Mouse (Mus musculus) midbrain, embryonic 14.5 days (tissue): ENCODE measurements around the gene Ccdc34. TPM values are rescaled to one million over a fixed set of nuclear protein-coding genes. Genes with fewer than 3 reads are reported as not detected.

Experiments used
- ATAC-seq: fragments of 200-750 bp; cut with Nextera tagmentation; 2 replicates; pipeline ENCODE4 v1.8.0; 2017; ENCODE audit warnings: moderate number of reproducible peaks, moderate library complexity; ENCODE audit not compliant: low FRiP score, low TSS enrichment
- DNase-seq: peaks from one replicate; pipeline ENCODE4 v3.0.0-alpha.2; 2015
- H3K27ac ChIP-seq: fragments of 300-500 bp; sonication (generic); replicated peaks from 2 replicates; pipeline ENCODE4 v1.5.1; 2014; ENCODE audit warnings: mild to moderate bottlenecking, low read depth, low read length, moderate library complexity
- H3K27me3 ChIP-seq: fragments of 300-500 bp; sonication (generic); 2 replicates; pipeline ENCODE4 v1.6.1; 2014; ENCODE audit warnings: low read length, control low read depth, mixed read lengths; ENCODE audit not compliant: control insufficient read depth, insufficient read depth
- H3K36me3 ChIP-seq: fragments of 300-500 bp; sonication (generic); 2 replicates; pipeline ENCODE4 v1.6.1; 2014; ENCODE audit warnings: low read length, control low read depth; ENCODE audit not compliant: control insufficient read depth, insufficient read depth
- H3K4me1 ChIP-seq: fragments of 300-500 bp; sonication (generic); 2 replicates; pipeline ENCODE4 v1.6.1; 2014; ENCODE audit warnings: mild to moderate bottlenecking, antibody characterized with exemption, low read length, control low read depth; ENCODE audit not compliant: control insufficient read depth, insufficient read depth
- H3K4me2 ChIP-seq: fragments of 300-500 bp; sonication (generic); 2 replicates; pipeline ENCODE4 v1.6.1; 2014; ENCODE audit warnings: mild to moderate bottlenecking, low read length, moderate library complexity
- H3K4me3 ChIP-seq: fragments of 300-500 bp; sonication (generic); replicated peaks from 2 replicates; pipeline ENCODE4 v1.5.1; 2014; ENCODE audit warnings: low read depth, low read length
- H3K9ac ChIP-seq: fragments of 300-500 bp; sonication (generic); replicated peaks from 2 replicates; pipeline ENCODE4 v1.6.1; 2014; ENCODE audit warnings: mild to moderate bottlenecking, low read length, moderate library complexity
- H3K9me3 ChIP-seq: fragments of 300-500 bp; sonication (generic); 2 replicates; pipeline ENCODE4 v1.6.1; 2016; ENCODE audit warnings: low read length, control low read depth, mixed read lengths; ENCODE audit not compliant: control insufficient read depth
- WGBS: fragments of 180-500 bp; shearing (Covaris S2); extraction: QIAGEN DNeasy Blood & Tissue Kit; methylation state at CpG from one replicate; pipeline ENCODE4 v1.1.7; 2014; 5-methylcytosine and 5-hydroxymethylcytosine counted together
- polyA plus RNA-seq: library from polyadenylated mRNA; unstranded; fragments of >200 nt; fragmentation: Nextera tagmentation; extraction: Ambion mirVana; gene quantifications from 2 replicates; pipeline ENCODE4 v1.2.1, GENCODE M21; 2014

Ccdc34 gene
- polyA plus RNA-seq, 1 experiment from 2014 or later: 30.1 TPM

GRCm38 (mm10) chr2:109989679-109990473 is 27.7 kb upstream of the Ccdc34 start:
- WGBS: 36% methylated on average over 8 of the region's 8 CpGs
- no peak overlapping the region for H3K4me3 ChIP-seq
- H3K27ac ChIP-seq: no peak overlapping the region
- no peak for ATAC-seq
- H3K4me2 ChIP-seq: no peak overlapping the region
- no peak overlapping the region for H3K9ac ChIP-seq
- H3K36me3 ChIP-seq: no peaks in the 10 kb centered on the region
- H3K27me3 ChIP-seq: no peaks in the 10 kb centered on the region
- no peaks in the 10 kb centered on the region for H3K9me3 ChIP-seq
- no peak for DNase-seq
- peaks cover 6% of the 10 kb centered on the region; the same call in 1 of the 2 replicates for H3K4me1 ChIP-seq

GRCm38 (mm10) chr2:109991754-109992153 is 25.9 kb upstream of the Ccdc34 start:
- no peak overlapping the region for H3K4me2 ChIP-seq
- H3K9me3 ChIP-seq: no peaks in the 10 kb centered on the region
- no peak overlapping the region for H3K27ac ChIP-seq
- WGBS: 95% methylated on average over 1 of the region's 1 CpGs
- no peaks in the 10 kb centered on the region for H3K36me3 ChIP-seq
- DNase-seq: no peak
- no peak overlapping the region for H3K4me3 ChIP-seq
- ATAC-seq: no peak
- H3K4me1 ChIP-seq: peaks cover 6% of the 10 kb centered on the region; the same call in 1 of the 2 replicates
- H3K9ac ChIP-seq: no peak overlapping the region
- no peaks in the 10 kb centered on the region for H3K27me3 ChIP-seq

GRCm38 (mm10) chr2:109992448-109993073 is 25.1 kb upstream of the Ccdc34 start:
- peaks cover 6% of the 10 kb centered on the region; the same call in 1 of the 2 replicates for H3K4me1 ChIP-seq
- H3K27me3 ChIP-seq: no peaks in the 10 kb centered on the region
- no peak overlapping the region for H3K9ac ChIP-seq
- H3K9me3 ChIP-seq: no peaks in the 10 kb centered on the region
- no peak overlapping the region for H3K4me2 ChIP-seq
- no peak overlapping the region for H3K4me3 ChIP-seq
- DNase-seq (no peak), ATAC-seq (no peak)
- no peaks in the 10 kb centered on the region for H3K36me3 ChIP-seq
- H3K27ac ChIP-seq: no peak overlapping the region
- WGBS: 45% methylated on average over 11 of the region's 11 CpGs

- H3K4me1 ChIP-seq: peaks cover 6% of the 10 kb centered on the region; the same call in 1 of the 2 replicates
- no peak overlapping the region for H3K4me3 ChIP-seq
- H3K27me3 ChIP-seq: no peaks in the 10 kb centered on the region
- ATAC-seq (no peak), DNase-seq (no peak)
- no peak overlapping the region for H3K9ac ChIP-seq
- H3K36me3 ChIP-seq: no peaks in the 10 kb centered on the region
- no peaks in the 10 kb centered on the region for H3K9me3 ChIP-seq
- no peak overlapping the region for H3K27ac ChIP-seq
- no peak overlapping the region for H3K4me2 ChIP-seq
Measured at GRCm38 (mm10) chr2:109993404-109993803, 24.2 kb upstream of the Ccdc34 start.

- no peak overlapping the region for H3K4me3 ChIP-seq
- WGBS: 88% methylated on average over 2 of the region's 2 CpGs
- no peaks in the 10 kb centered on the region for H3K4me1 ChIP-seq
- no peaks in the 10 kb centered on the region for H3K27me3 ChIP-seq
- H3K36me3 ChIP-seq: no peaks in the 10 kb centered on the region
- H3K9ac ChIP-seq: no peak overlapping the region
- DNase-seq (no peak), ATAC-seq (no peak)
- no peaks in the 10 kb centered on the region for H3K9me3 ChIP-seq
- H3K27ac ChIP-seq: no peak overlapping the region
- H3K4me2 ChIP-seq: no peak overlapping the region
Measured at GRCm38 (mm10) chr2:109995061-109995460, 22.6 kb upstream of the Ccdc34 start.

GRCm38 (mm10) chr2:109996411-109996810 is 21.2 kb upstream of the Ccdc34 start:
- WGBS: 79% methylated on average over 12 of the region's 12 CpGs
- Histone ChIP-seq H3K4me2 (no peak overlapping the region), H3K4me3 (no peak overlapping the region), H3K27ac (no peak overlapping the region), H3K9me3 (no peaks in the 10 kb centered on the region), H3K4me1 (no peaks in the 10 kb centered on the region), H3K36me3 (0 out of 2 replicates have a peak, but pooled peaks cover 2% of the 10 kb centered on the region), H3K9ac (no peak overlapping the region), H3K27me3 (no peaks in the 10 kb centered on the region)
- ATAC-seq (no peak), DNase-seq (no peak)

- Histone ChIP-seq H3K4me2 (no peak overlapping the region), H3K27me3 (no peaks in the 10 kb centered on the region), H3K27ac (no peak overlapping the region), H3K4me1 (no peaks in the 10 kb centered on the region), H3K36me3 (peaks cover 16% of the 10 kb centered on the region; the same call in 1 of the 2 replicates), H3K9ac (no peak overlapping the region), H3K4me3 (no peak overlapping the region), H3K9me3 (no peaks in the 10 kb centered on the region)
- no peak for DNase-seq
- 68% methylated on average over 1 of the region's 1 CpGs for WGBS
- no peak for ATAC-seq
Measured at GRCm38 (mm10) chr2:110004668-110005067, 12.9 kb upstream of the Ccdc34 start.

- Histone ChIP-seq H3K4me2 (no peak overlapping the region), H3K9ac (no peak overlapping the region), H3K27me3 (no peaks in the 10 kb centered on the region), H3K9me3 (no peaks in the 10 kb centered on the region), H3K4me1 (no peaks in the 10 kb centered on the region), H3K4me3 (no peak overlapping the region), H3K27ac (no peak overlapping the region), H3K36me3 (peaks cover 16% of the 10 kb centered on the region; the same call in 1 of the 2 replicates)
- ATAC-seq (no peak), DNase-seq (no peak)
- 78% methylated on average over 3 of the region's 3 CpGs for WGBS
Measured at GRCm38 (mm10) chr2:110005164-110005563, 12.5 kb upstream of the Ccdc34 start.
